Mouse (Mus musculus): ENCODE data around the gene Cpsf6.

DNA sequence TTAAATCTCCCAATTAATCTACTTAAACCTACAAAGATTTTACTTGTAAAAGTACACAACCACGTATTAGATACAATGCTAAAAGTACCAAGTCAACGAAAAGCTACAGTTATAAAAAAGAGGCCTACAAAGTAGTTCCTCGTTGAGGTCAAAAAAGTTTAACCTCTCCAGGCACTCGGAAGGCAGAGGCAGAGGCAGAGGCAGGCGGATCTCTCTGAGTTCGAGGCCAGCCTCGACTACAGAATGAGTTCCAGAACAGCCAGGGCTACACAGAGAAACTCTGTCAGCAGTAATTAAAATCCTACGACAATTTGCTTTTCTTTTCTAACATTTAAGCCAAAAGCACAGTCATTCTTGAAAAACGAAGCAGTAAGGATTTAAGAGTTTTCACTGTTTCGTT is 4.7 kb downstream of the Cpsf6 start:
- TF ChIP-seq CTCF (IDR thresholded peaks at IDR 0.05; ENCODE audit: low read depth, low read length) = no peak
- TF ChIP-seq GATA1 (IDR thresholded peaks at IDR 0.05; ENCODE audit: borderline replicate concordance, low read length) = no peak
